Mouse (Mus musculus) C2C12 (cell line): Measurements from ENCODE around the gene Khnyn. TPM values are rescaled to one million over a fixed set of nuclear protein-coding genes. Genes with fewer than 3 reads are reported as not detected.

Source experiments
- H3K27me3 ChIP-seq: one replicate; pipeline ENCODE4 v1.6.1; 2011; ENCODE audit not compliant: control insufficient read depth, insufficient read depth, insufficient read length
- H3K36me3 ChIP-seq: one replicate; pipeline ENCODE4 v1.6.1; 2011; ENCODE audit not compliant: control insufficient read depth, insufficient read depth
- H3K4me3 ChIP-seq: one replicate; pipeline ENCODE4 v1.5.1; 2011; ENCODE audit warnings: mild to moderate bottlenecking, control low read depth; ENCODE audit not compliant: poor library complexity, insufficient read depth, severe bottlenecking
- H3K79me2 ChIP-seq: one replicate; pipeline ENCODE4 v1.6.1; 2011; ENCODE audit not compliant: control insufficient read depth, insufficient read depth
- H3K79me3 ChIP-seq: one replicate; pipeline ENCODE4 v1.6.1; 2011; ENCODE audit warnings: low read depth, control low read depth
- H3ac ChIP-seq: one replicate; pipeline ENCODE3; 2011; ENCODE audit warnings: low read depth; ENCODE audit not compliant: control insufficient read depth, insufficient read length
- CEBPB ChIP-seq: IDR thresholded peaks from one replicate; pipeline ENCODE4 v1.6.1; 2011; ENCODE audit warnings: low read depth, mild to moderate bottlenecking, control low read depth, moderate library complexity
- CTCF ChIP-seq: IDR thresholded peaks from one replicate; pipeline ENCODE4 v1.5.1; 2011; ENCODE audit not compliant: control insufficient read depth, insufficient read depth, insufficient read length
- FOSL1 ChIP-seq: IDR thresholded peaks from one replicate; pipeline ENCODE4 v1.8.0; 2011; ENCODE audit warnings: mild to moderate bottlenecking, low read length; ENCODE audit not compliant: poor library complexity, insufficient read depth, severe bottlenecking
- MAX ChIP-seq: IDR thresholded peaks from one replicate; pipeline ENCODE4 v1.6.1; 2011; ENCODE audit warnings: mild to moderate bottlenecking, control low read depth
- MYOD1 ChIP-seq: IDR thresholded peaks from one replicate; pipeline ENCODE4 v1.6.1; 2011; ENCODE audit warnings: low read depth; ENCODE audit not compliant: control insufficient read depth, insufficient read length
- MYOG ChIP-seq: IDR thresholded peaks from one replicate; pipeline ENCODE4 v1.6.1; 2011; ENCODE audit not compliant: control insufficient read depth, insufficient read length; ENCODE audit errors: extremely low read depth
- USF1 ChIP-seq: IDR thresholded peaks from one replicate; pipeline ENCODE4 v1.6.1; 2011; ENCODE audit warnings: low read depth, mild to moderate bottlenecking, control low read depth, moderate library complexity
- polyA plus RNA-seq: library from polyadenylated mRNA; unstranded; fragments of >200 nt; fragmentation: generic; extraction: Trizol; gene quantifications from one replicate; pipeline ENCODE4 v1.2.1, GENCODE M21; 2012; ENCODE audit warnings: missing spikeins

Khnyn gene
- polyA plus RNA-seq, 1 experiment = 3.6 TPM

DNA sequence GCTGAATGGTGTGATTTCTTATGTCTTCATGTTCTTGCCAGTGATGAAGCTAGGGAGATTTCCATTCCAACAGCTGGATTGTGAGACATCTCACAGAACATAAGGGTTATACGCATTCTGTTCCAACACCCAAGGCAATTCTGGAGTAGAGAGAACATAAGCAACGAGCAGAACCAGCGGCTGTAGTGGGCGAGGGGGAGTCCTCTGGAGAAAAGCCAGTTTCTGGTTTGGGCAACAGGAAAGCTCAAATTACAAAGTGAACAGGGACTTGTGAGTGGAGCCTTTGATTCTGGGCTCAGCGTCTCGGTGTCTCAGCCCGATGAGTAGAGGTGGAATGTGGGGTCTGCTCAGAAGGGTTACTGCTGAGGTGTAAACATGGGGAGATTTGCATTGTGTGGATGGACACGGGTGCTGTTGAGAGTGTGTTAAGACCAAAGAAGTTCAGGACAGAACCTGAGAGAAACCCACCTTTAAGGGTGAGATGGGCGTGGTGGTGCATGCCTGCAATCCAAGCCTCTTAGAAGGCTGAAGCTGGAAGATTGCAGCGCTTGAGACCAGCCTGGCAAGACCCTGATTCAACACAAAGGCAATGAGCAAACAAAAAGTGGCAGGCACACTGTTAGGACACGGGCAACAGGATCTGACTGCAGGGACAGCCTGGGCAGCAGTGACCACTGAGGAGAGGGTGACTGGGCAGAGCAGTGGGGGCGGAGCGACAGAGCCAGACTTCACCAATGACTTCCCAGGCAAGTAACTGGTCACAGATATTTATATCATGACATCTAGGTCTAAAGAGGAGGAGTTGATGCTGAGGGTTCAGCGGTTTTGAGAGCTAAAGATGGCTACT is 7.1 kb upstream of the Khnyn start:
- no peaks in the 10 kb centered on the region for H3K27me3 ChIP-seq
- H3K79me2 ChIP-seq = no peaks in the 10 kb centered on the region
- no peak for TF ChIP-seq CEBPB
- no peak for TF ChIP-seq FOSL1
- TF ChIP-seq MYOD1 = no peak
- no peak for TF ChIP-seq MAX
- no peak for TF ChIP-seq MYOG
- TF ChIP-seq USF1 = no peak
- TF ChIP-seq CTCF = no peak
- H3K36me3 ChIP-seq = no peaks in the 10 kb centered on the region
- H3K79me3 ChIP-seq = no peaks in the 10 kb centered on the region
- H3ac ChIP-seq = no peak overlapping the region
- H3K4me3 ChIP-seq = no peak overlapping the region

DNA sequence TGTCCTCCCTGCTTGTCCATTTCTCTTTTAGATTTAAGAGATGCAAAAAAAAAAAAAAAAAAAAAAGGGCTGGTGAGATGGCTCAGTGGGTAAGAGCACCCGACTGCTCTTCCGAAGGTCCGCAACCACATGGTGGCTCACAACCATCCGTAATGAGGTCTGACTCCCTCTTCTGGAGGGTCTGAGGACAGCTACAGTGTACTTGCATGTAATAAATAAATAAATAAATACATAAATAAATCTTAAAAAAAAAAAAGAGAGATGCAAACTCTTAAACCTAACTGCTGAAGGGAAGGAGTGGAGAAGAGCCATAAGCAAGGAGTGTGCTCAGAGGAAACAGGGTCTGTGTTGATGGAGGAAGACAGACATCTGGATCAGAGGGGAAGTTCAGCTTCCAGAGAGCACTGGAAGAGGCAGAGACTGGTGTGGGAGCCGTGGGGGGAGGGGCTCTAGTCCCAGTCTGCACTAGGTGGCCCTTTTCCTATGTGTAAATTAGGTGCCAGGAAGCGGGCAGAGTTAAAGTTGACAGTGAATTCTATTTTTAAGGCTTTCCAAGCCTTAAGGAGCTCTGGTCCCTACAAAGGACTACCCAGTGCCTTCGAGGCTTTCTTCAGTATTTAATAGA is 6.3 kb upstream of the Khnyn start:
- Histone ChIP-seq H3K79me2 (no peaks in the 10 kb centered on the region), H3K36me3 (no peaks in the 10 kb centered on the region), H3K4me3 (no peak overlapping the region), H3K27me3 (no peaks in the 10 kb centered on the region), H3ac (no peak overlapping the region), H3K79me3 (no peaks in the 10 kb centered on the region)
- no peak for TF ChIP-seq FOSL1
- no peak for TF ChIP-seq MAX
- no peak for TF ChIP-seq MYOD1
- no peak for TF ChIP-seq USF1
- TF ChIP-seq CTCF = no peak
- no peak for TF ChIP-seq MYOG
- no peak for TF ChIP-seq CEBPB

DNA sequence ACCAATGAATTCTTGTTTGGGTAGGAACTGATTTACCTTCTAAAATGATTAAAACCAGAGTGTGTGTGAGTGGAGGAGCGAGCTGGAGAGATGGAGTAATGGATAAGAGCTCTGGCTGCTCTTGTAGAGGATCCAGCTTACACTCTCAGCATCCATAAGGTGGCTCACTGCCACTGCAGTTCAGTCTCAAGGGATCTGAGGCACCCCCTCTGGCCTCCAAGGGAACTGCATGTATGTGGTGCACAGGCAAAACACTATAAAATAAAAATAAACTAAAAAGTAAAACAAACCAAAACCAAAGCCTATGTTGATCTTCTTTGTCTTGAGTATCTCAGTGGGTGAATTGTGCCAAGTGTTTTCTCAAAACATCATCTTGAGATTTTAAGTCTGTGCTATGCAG is 5.1 kb upstream of the Khnyn start:
- Histone ChIP-seq H3K36me3 (no peaks in the 10 kb centered on the region), H3K4me3 (no peak overlapping the region), H3K27me3 (no peaks in the 10 kb centered on the region), H3K79me2 (no peaks in the 10 kb centered on the region), H3K79me3 (no peaks in the 10 kb centered on the region), H3ac (no peak overlapping the region)
- TF ChIP-seq MYOG (no peak), MAX (no peak), MYOD1 (no peak), FOSL1 (no peak), CTCF (peak; percentile 37), CEBPB (no peak), USF1 (no peak)

GRCm38 (mm10) chr14:55880982-55881381 is 3.8 kb upstream of the Khnyn start:
- H3K79me2 ChIP-seq = peaks cover 7% of the 10 kb centered on the region
- H3K79me3 ChIP-seq = no peaks in the 10 kb centered on the region
- H3K4me3 ChIP-seq = no peak overlapping the region
- H3K36me3 ChIP-seq = no peaks in the 10 kb centered on the region
- TF ChIP-seq CEBPB (no peak), MYOG (no peak), MAX (no peak), CTCF (no peak), FOSL1 (no peak), MYOD1 (no peak), USF1 (no peak)
- no peaks in the 10 kb centered on the region for H3K27me3 ChIP-seq
- H3ac ChIP-seq = no peak overlapping the region

- Histone ChIP-seq H3K27me3 (no peaks in the 10 kb centered on the region), H3ac (no peak overlapping the region), H3K79me2 (peaks cover 7% of the 10 kb centered on the region), H3K4me3 (no peak overlapping the region), H3K79me3 (no peaks in the 10 kb centered on the region), H3K36me3 (peaks cover 2% of the 10 kb centered on the region)
- TF ChIP-seq FOSL1 = no peak
- TF ChIP-seq CEBPB = no peak
- TF ChIP-seq CTCF = no peak
- no peak for TF ChIP-seq MYOD1
- no peak for TF ChIP-seq MYOG
- no peak for TF ChIP-seq USF1
- TF ChIP-seq MAX = no peak
Measured at GRCm38 (mm10) chr14:55882171-55882641, 2.5 kb upstream of the Khnyn start.
